Comparison of ENCODE assay signal across 8 mouse cellular contexts in the genomic region with DNA sequence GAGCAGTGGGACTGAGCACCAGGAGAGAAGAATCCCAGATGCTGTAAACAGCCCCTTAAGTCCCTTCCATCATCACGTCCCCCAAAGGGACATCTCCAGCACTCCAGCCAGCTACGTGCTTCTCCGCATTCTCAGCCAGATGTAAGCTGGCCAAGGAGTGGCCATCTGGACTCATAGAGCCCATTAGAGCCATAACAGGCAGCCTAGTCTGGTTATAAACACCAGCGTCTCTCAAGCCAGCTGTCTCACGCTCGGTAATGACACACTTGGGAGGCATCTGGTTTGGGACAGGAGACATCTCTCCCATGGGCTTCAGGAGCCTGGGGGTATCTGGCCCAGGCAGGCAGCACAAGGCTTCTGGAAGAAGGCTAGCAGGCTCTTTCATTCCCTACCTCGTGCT. TPM values are rescaled to one million over a fixed set of nuclear protein-coding genes. Genes with fewer than 3 reads are reported as not detected.
DNase-seq lines count a peak whose midpoint lies in the region; ATAC-seq and TF ChIP-seq lines count a peak whose summit lies in the region.

No protein-coding gene starts in this region.

- DNase-seq in cerebellum, postnatal 10 days, result peak; percentile 32 to 41
- DNase-seq in cerebellum, postnatal 25 days, result no peak
- no peak for DNase-seq in midbrain, postnatal 0 days (ENCODE audit: low spot score)
- DNase-seq in hindbrain, postnatal 0 days (ENCODE audit: low spot score), result peak; percentile 32
- DNase-seq in stomach, postnatal 0 days (ENCODE audit: low spot score), result peak; percentile 27
- DNase-seq in spleen, postnatal 4 days (ENCODE audit: low spot score in 2 of 2), result no peak
- no peak for DNase-seq in layer of hippocampus, adult 18-20 months (ENCODE audit: low spot score in 2 of 2)

- H3K9me3 ChIP-seq in midbrain, embryonic 15.5 days, result no peaks in the 10 kb centered on the region
- no peaks in the 10 kb centered on the region for H3K9me3 ChIP-seq in midbrain, postnatal 0 days (ENCODE audit: low read length)
- no peaks in the 10 kb centered on the region for H3K9me3 ChIP-seq in hindbrain, postnatal 0 days (ENCODE audit: low read length)
- H3K9me3 ChIP-seq in stomach, postnatal 0 days (ENCODE audit: control insufficient read depth, low read length), result no peaks in the 10 kb centered on the region

- TF ChIP-seq EP300 in stomach, postnatal 0 days (optimal IDR thresholded peaks at IDR 0.05), result no peak

- no peak overlapping the region for H3K9ac ChIP-seq in midbrain, embryonic 15.5 days
- no peak overlapping the region for H3K9ac ChIP-seq in midbrain, postnatal 0 days (replicated peaks; ENCODE audit: low read length, poor library complexity, severe bottlenecking)
- no peak overlapping the region for H3K9ac ChIP-seq in hindbrain, postnatal 0 days (replicated peaks; ENCODE audit: low read length)
- H3K9ac ChIP-seq in stomach, postnatal 0 days (ENCODE audit: low read length), result no peak overlapping the region

- 55% methylated on average over 7 of the region's 7 CpGs for WGBS in midbrain, embryonic 15.5 days
- 69% methylated on average over 7 of the region's 7 CpGs for WGBS in midbrain, postnatal 0 days
- 47% methylated on average over 7 of the region's 7 CpGs for WGBS in hindbrain, postnatal 0 days
- WGBS in stomach, postnatal 0 days, result 44% methylated on average over 7 of the region's 7 CpGs

- no peak for TF ChIP-seq CTCF in midbrain, postnatal 0 days (IDR thresholded peaks at IDR 0.05)
- TF ChIP-seq CTCF in hindbrain, postnatal 0 days (IDR thresholded peaks at IDR 0.05; ENCODE audit: low read depth), result no peak
- no peak for TF ChIP-seq CTCF in stomach, postnatal 0 days (IDR thresholded peaks at IDR 0.05; ENCODE audit: low read depth)

- ATAC-seq in midbrain, embryonic 15.5 days (replicated peaks), result 0 out of 2 replicates have a peak, but pooled peaks have one; percentile 37
- no peak for ATAC-seq in midbrain, postnatal 0 days (ENCODE audit: low FRiP score)
- ATAC-seq in hindbrain, postnatal 0 days, result no peak
- peak; percentile 66; the same call in 1 of the 2 replicates for ATAC-seq in stomach, postnatal 0 days (ENCODE audit: low FRiP score, low TSS enrichment)

- H3K4me2 ChIP-seq in midbrain, embryonic 15.5 days, result no peak overlapping the region
- no peak overlapping the region for H3K4me2 ChIP-seq in midbrain, postnatal 0 days (ENCODE audit: low read depth, low read length, poor library complexity, severe bottlenecking)
- no peak overlapping the region for H3K4me2 ChIP-seq in hindbrain, postnatal 0 days (ENCODE audit: low read depth, low read length)
- H3K4me2 ChIP-seq in stomach, postnatal 0 days (replicated peaks; ENCODE audit: low read depth), result no peak overlapping the region

- H3K27ac ChIP-seq in midbrain, embryonic 15.5 days, result no peak overlapping the region
- no peak overlapping the region; the same call in 1 of the 2 replicates for H3K27ac ChIP-seq in midbrain, postnatal 0 days (ENCODE audit: low read depth, low read length)
- no peak overlapping the region for H3K27ac ChIP-seq in hindbrain, postnatal 0 days
- H3K27ac ChIP-seq in stomach, postnatal 0 days (replicated peaks), result peak overlapping the region; percentile 25; the same call in 1 of the 2 replicates

- H3K4me1 ChIP-seq in midbrain, embryonic 15.5 days, result 0 out of 2 replicates have a peak, but pooled peaks cover 3% of the 10 kb centered on the region
- no peaks in the 10 kb centered on the region for H3K4me1 ChIP-seq in midbrain, postnatal 0 days (ENCODE audit: insufficient read depth, low read length)
- 0 out of 2 replicates have a peak, but pooled peaks cover 2% of the 10 kb centered on the region for H3K4me1 ChIP-seq in hindbrain, postnatal 0 days (ENCODE audit: insufficient read depth, low read length)
- no peaks in the 10 kb centered on the region for H3K4me1 ChIP-seq in stomach, postnatal 0 days (replicated peaks; ENCODE audit: control insufficient read depth, insufficient read depth)

- no peaks in the 10 kb centered on the region; the same call in 1 of the 2 replicates for H3K27me3 ChIP-seq in midbrain, embryonic 15.5 days (replicated peaks)
- H3K27me3 ChIP-seq in midbrain, postnatal 0 days (ENCODE audit: insufficient read depth, low read length), result 0 out of 2 replicates have a peak, but pooled peaks cover 2% of the 10 kb centered on the region
- H3K27me3 ChIP-seq in hindbrain, postnatal 0 days (ENCODE audit: insufficient read depth, low read length), result 0 out of 2 replicates have a peak, but pooled peaks cover 4% of the 10 kb centered on the region
- H3K27me3 ChIP-seq in stomach, postnatal 0 days (ENCODE audit: control insufficient read depth, insufficient read depth, low read length), result no peaks in the 10 kb centered on the region

- no peak overlapping the region for H3K4me3 ChIP-seq in midbrain, embryonic 15.5 days
- H3K4me3 ChIP-seq in midbrain, postnatal 0 days (ENCODE audit: low read depth, low read length), result no peak overlapping the region
- no peak overlapping the region for H3K4me3 ChIP-seq in hindbrain, postnatal 0 days (ENCODE audit: low read length)
- no peak overlapping the region for H3K4me3 ChIP-seq in stomach, postnatal 0 days (ENCODE audit: low read depth, low read length)

- H3K36me3 ChIP-seq in midbrain, embryonic 15.5 days (replicated peaks), result no peaks in the 10 kb centered on the region
- H3K36me3 ChIP-seq in midbrain, postnatal 0 days (ENCODE audit: insufficient read depth, low read length), result no peaks in the 10 kb centered on the region
- no peaks in the 10 kb centered on the region for H3K36me3 ChIP-seq in hindbrain, postnatal 0 days (ENCODE audit: insufficient read depth, low read length)
- H3K36me3 ChIP-seq in stomach, postnatal 0 days (ENCODE audit: control insufficient read depth, insufficient read depth, low read length), result no peaks in the 10 kb centered on the region

RNA-seq across cellular contexts. Expression of gene Ccdc190, which starts 11.8 kb away (rescaled TPM):
- polyA plus RNA-seq in midbrain, embryonic 15.5 days (2015; fragmentation: Nextera tagmentation; extraction: Ambion mirVana), result 3.3 and 4.4 TPM in 2 replicates
- total RNA-seq in midbrain, postnatal 0 days (2014; rRNA removed), result 11.5 and 13.0 TPM in 2 replicates
- 1.8 and 1.9 TPM in 2 replicates for polyA plus RNA-seq in midbrain, postnatal 0 days (2015; fragmentation: Nextera tagmentation; extraction: Ambion mirVana)
- total RNA-seq in hindbrain, postnatal 0 days (2014; rRNA removed), result 8.1 and 12.2 TPM in 2 replicates
- 1.5 and 2.7 TPM in 2 replicates for polyA plus RNA-seq in hindbrain, postnatal 0 days (2015; fragmentation: Nextera tagmentation; extraction: Ambion mirVana)
- polyA plus RNA-seq in stomach, postnatal 0 days (2015; fragmentation: Nextera tagmentation; extraction: Ambion mirVana), result 0.08 and 0.11 TPM in 2 replicates
- total RNA-seq in layer of hippocampus, adult 18-20 months (2021), result 10 to 100 TPM; 23.4 to 29.0 TPM

RNA-seq across cellular contexts. Expression of gene Hsd17b7, which starts 52.4 kb away (rescaled TPM):
- 19.5 and 19.9 TPM in 2 replicates for polyA plus RNA-seq in midbrain, embryonic 15.5 days (2015; fragmentation: Nextera tagmentation; extraction: Ambion mirVana)
- total RNA-seq in midbrain, postnatal 0 days (2014; rRNA removed), result 32.0 and 33.3 TPM in 2 replicates
- 24.8 and 27.6 TPM in 2 replicates for polyA plus RNA-seq in midbrain, postnatal 0 days (2015; fragmentation: Nextera tagmentation; extraction: Ambion mirVana)
- total RNA-seq in hindbrain, postnatal 0 days (2014; rRNA removed), result 23.2 and 29.4 TPM in 2 replicates
- polyA plus RNA-seq in hindbrain, postnatal 0 days (2015; fragmentation: Nextera tagmentation; extraction: Ambion mirVana), result 23.8 and 27.9 TPM in 2 replicates
- polyA plus RNA-seq in stomach, postnatal 0 days (2015; fragmentation: Nextera tagmentation; extraction: Ambion mirVana), result 28.9 and 38.8 TPM in 2 replicates
- 10 to 100 TPM; 15.7 to 17.3 TPM for total RNA-seq in layer of hippocampus, adult 18-20 months (2021)

Comparison
In these comparisons a context has a peak if more than half of its experiments do, and no peak if none do; other contexts are left out.
1. DNase-seq: peak in cerebellum, postnatal 10 days (2 of 2), hindbrain, postnatal 0 days (single experiment) and stomach, postnatal 0 days (single experiment); none in cerebellum, postnatal 25 days (0 of 2), midbrain, postnatal 0 days (single experiment), spleen, postnatal 4 days (0 of 2) and layer of hippocampus, adult 18-20 months (0 of 2).
2. ATAC-seq: peak in midbrain, embryonic 15.5 days (single experiment) and stomach, postnatal 0 days (single experiment); none in midbrain, postnatal 0 days (single experiment) and hindbrain, postnatal 0 days (single experiment).